Mouse (Mus musculus) telencephalon, adult 2 months (tissue): Measurements from ENCODE around the gene Hoxb1.

Experiments
- DNase-seq: peaks from one replicate; pipeline ENCODE4 v3.0.0-alpha.2; 2011; ENCODE audit warnings: low read depth, low spot score

The Hoxb1 gene

DNA sequence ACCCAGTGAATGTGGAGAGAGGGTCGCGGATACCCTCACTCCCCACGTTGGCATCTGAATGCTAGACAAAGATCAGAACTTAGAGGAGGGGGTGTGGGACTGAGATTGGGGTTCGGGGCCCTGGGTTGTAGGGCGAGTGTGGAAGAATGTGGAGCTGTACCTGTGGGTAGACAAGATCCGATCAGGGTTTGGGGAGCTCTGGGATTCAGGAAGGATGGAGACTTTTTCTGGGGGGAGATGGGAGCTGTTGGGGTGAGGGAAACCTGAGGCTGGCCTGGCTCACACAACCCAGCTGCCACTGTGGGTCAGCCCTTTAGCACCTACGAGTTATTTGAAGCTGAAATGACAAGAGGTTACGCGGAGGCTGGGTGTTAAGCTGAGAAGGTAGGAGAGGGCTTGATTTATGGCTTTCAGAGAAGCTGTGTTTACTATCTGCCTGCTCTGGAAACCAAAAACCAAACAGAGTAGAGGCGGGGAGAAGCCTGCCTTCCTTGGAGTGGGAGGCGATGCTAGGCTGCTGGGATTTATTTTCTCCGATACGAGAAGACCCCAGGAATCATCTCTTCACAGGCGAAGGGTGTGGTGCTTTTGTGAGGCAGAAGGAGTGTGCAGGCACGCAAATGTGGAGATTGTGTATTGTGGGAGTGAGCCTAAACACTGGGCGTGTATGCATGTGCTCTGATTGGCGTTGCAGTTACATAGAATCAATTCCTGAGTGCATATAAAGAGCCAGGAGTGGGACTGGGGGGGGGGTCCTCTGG lies 32.1 kb upstream of the Hoxb1 start:
- no peak for DNase-seq

DNA sequence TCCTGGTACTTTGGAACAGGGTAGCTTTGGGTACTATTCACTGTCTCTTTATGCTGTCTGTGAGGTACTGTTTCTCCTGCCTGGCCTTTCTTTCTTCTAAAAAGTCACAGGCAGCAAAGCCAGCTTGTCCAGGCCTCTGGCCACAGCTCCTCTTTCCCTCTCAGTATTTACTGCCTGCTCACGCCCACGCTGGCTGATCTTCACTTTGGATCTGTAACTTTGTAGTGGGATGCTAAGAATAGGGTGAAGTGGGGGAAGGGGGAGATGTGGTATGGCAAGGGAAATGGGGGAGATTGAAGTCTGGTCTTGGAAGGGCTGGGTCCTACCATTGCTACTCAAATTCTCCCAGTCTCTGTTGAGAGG lies 31.6 kb upstream of the Hoxb1 start:
- DNase-seq, result no peak

GRCm38 (mm10) chr11:96334998-96335397 lies 30.6 kb upstream of the Hoxb1 start:
- no peak for DNase-seq

DNA sequence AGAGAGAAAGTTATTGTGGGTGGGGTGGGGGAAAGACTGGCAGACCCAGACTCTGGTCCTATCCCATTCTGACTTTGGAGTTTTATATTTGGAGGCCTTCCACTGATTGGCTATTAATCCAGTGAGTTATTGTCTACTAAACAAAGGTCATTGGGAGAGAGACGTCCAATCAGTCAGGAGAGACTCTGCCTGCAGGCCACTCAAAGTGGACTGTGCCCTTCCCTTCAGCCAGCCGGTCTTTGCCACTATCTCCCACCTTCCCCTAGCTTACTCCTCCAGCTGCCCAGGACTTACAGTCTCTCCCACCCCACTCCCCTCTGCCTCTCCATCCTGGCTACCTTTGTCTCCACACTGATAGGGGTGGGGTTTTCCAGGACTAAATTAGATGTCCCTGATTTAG lies 29.0 kb upstream of the Hoxb1 start:
- no peak for DNase-seq

DNA sequence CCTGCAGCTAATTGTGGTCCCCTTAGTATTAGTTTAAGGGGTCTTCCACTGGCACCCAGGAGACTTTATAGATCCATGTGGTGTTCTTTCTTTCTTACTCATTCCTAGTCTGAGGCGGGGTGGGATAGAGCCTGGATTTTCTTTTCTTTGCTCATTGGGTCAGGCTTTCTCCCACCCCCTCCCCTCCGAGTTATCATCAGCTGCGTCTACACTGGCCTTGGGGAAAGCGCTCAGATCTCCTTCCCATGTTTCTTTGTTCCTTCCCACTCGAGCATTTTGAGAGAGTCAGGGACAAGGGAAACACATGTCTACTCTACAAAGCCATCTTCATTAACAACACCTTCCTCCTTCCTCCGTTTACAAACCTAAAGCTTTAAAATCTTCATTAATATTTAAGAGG lies 28.5 kb upstream of the Hoxb1 start:
- no peak for DNase-seq

DNA sequence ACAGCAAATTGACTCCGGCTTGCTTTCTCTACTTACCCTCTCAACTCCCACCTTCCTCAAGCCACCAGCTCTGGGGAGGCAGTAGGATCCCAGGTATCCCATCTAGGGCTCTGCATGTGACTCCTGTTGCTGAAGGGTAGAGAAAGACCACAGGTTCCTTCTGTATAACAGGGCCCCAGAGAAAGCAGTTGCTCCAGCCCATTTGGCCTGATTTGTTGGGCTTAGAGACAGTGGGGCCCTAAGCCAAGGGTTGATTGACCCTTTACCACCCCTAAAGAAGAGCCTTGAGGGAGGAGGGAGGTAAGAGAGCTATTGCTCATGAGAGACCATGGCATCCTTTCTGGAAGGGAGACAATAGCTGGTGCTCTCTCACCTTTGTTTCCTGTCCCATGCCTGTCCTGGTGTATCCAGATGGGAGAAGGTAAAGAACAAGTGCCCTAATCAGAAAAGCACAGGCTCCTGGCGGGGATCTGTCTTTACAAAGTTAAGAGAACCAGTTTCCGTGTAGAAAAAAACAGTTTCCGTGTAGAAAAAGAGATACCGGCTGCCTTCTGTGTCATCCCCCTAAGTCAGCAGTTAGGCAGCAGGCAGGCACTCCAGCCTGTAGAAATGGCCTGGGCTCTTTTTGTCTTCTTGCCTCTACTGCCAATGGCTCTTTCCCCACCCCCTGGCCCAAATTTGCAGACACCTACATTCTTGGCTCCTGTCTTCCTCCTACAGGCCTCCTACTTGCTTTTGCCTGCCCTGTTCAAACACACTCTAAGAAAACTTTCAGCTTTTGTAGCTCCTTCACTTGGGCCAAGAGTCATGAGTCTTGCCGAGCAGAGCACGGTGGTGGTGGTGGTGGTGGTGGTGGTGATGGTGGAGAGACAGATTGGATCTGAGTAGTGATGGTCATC lies 26.3 kb upstream of the Hoxb1 start:
- DNase-seq, result no peak

GRCm38 (mm10) chr11:96340698-96341365 lies 24.7 kb upstream of the Hoxb1 start:
- no peak for DNase-seq

DNA sequence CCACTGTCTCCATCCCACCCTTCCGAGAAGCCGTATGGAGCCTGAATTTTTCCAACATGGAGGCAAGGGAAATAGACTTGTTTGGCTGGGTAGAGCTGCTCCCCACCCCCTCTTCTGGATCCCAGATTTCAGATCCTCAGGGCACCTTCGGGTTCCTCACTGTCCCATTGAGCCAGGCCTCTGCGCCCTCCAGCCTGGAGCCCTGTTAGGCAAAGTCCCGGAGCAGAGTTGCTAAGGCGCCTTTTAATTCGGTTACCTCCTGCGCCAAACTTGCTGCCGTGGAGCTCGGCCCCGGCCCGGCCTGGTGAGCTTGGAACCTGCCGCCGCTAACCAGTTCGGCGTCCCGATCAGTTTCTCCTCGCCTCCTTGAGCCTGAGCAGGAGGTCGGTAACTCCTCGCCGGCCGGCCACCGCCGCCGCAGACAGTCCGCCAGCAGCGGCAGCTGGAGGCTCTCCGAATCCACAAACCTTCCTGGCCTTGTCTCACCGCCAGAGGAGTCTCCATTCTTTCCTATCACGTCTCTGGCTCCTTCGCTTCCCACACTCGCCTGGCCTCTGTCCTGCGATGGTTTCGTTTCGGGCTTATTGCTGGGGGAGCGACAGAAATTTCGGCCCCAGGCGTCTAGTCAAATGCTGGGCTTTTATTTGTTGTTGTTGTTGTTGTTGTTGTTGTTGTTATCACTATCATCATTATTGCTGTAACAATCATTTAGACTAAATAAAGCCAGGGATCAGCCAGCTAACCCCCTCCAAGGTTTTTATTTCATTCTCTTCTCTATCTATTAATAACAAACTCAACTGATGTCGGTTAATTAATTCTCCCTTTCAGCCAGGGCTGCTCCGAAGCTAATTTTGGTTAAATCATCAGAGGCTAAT lies 23.6 kb upstream of the Hoxb1 start:
- DNase-seq, result no peak

DNA sequence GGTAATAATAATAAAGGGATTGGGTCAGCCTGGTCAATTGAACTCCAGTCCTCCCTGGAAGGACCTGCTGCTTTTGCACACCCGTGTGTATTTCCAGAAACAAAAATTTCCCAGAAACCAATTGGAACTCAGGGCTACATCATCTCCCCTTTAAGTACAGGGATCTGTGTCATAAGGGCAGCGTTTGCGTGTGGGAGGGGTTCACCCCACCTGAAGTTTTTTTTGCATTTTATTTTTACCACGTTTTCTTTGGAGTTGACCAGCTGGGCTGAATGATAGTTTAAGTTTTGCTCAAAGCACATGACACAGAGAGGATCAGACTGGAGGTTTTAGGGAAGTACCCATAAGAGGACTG lies 23.0 kb upstream of the Hoxb1 start:
- DNase-seq, result no peak

- DNase-seq, result no peak
Measured at GRCm38 (mm10) chr11:96343206-96343745, 22.3 kb upstream of the Hoxb1 start.

- no peak for DNase-seq
Measured at GRCm38 (mm10) chr11:96344061-96344877, 21.3 kb upstream of the Hoxb1 start.

- no peak for DNase-seq
Measured at GRCm38 (mm10) chr11:96344878-96345159, 20.7 kb upstream of the Hoxb1 start.

DNA sequence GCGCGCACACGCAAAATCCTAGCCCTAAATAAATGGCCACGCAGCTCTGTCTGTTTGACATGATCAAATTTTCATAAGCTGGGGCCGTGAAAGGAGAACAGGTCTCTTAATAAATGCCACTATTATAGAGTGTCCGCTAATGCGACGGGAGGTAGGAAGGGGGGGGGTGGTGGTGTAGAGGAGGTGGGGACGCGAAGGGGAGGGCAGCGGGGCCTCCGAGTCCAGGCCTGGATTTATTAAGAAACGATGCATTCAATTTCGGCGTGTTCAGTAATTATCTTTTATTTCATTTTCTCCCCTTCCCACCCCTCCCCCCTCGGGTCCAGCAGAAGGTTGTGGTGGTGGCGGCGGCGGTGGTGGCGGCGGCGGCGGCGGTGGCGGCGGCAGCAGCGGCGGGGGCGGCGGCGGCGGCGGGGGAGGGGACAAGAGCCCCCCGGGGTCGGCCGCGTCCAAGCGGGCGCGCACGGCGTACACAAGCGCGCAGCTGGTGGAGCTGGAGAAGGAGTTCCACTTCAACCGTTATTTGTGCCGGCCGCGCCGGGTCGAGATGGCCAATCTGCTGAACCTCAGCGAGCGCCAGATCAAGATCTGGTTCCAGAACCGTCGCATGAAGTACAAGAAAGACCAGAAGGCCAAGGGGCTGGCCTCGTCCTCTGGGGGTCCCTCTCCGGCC lies 20.2 kb upstream of the Hoxb1 start:
- DNase-seq, result no peak

DNA sequence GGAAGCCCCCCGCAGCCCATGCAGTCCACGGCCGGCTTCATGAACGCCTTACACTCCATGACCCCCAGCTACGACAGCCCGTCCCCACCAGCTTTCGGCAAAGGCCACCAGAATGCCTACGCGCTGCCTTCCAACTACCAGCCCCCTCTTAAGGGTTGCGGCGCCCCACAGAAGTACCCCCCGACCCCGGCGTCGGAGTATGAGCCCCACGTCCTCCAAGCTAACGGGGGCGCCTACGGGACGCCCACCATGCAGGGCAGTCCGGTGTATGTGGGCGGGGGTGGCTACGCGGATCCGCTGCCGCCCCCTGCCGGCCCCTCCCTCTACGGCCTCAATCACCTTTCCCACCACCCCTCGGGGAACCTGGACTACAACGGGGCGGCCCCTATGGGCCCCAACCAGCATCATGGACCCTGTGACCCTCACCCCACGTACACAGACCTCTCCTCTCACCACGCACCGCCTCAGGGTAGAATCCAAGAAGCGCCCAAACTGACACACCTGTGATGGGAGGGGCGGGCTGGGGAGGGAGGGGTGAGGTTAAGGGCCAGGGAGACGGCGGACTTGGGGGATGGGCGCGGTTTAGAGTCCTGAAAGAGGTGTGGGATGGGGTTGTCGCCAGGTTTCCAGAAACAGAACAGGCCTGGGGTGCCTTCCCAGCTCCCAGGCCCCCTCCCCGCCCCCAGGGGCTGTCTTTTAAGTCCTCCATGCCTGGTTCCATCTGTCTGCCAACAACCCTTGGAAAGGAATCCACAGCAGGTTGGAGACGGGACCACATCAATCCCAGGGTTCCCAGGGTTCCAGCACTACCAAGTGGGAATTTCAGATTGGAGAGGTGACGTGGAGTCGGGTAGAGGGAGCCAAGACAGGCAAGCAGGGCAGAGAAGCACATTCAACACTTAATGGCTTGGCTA lies 19.4 kb upstream of the Hoxb1 start:
- DNase-seq, result no peak

DNA sequence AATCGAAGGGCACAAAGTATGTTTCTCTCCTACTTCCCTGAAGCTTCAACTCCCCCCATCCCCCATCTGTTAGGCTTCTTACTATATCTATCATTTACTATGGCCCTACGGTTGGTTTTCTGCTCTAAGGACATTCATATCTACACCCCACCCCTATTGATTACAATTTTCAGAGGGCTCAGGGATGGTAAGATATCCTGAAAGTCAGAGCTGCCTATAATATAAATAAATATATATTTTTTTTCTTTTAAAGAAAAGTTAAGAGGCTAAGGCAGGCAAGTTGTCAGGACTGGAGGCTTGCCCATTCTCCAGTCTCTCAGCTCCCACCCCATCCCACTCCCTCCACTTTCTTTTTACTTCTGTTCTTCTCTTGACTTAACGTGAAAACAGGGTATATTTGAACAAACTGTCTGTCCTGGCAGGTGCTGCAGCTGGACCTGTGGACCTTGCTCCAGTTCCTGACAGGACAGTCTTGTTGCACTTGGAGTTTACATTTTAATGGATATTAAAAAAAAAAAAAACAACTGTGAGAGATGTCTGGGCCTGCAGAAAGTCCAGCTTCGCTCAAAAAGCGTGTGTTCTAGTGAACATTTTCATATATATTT lies 18.5 kb upstream of the Hoxb1 start:
- DNase-seq, result no peak

DNA sequence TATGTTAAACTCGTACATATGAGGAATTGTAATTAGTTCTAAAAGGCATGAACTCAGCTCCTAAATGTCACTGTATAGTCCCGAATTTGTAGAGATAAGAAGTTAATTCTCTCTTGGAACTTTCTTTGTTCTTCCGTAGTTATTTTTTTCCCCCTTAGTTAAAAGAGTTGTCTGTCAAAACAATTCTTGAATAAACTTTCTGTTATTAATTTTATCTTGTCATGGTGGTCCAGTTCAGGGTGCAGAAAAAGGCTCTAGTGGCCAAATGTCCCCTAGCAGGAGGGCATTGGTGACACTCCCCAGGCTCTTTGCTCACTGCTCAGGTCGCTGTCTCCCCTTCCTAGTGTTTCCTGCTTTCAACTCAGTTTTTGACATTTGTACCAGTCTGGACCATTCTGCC lies 17.8 kb upstream of the Hoxb1 start:
- no peak for DNase-seq

DNA sequence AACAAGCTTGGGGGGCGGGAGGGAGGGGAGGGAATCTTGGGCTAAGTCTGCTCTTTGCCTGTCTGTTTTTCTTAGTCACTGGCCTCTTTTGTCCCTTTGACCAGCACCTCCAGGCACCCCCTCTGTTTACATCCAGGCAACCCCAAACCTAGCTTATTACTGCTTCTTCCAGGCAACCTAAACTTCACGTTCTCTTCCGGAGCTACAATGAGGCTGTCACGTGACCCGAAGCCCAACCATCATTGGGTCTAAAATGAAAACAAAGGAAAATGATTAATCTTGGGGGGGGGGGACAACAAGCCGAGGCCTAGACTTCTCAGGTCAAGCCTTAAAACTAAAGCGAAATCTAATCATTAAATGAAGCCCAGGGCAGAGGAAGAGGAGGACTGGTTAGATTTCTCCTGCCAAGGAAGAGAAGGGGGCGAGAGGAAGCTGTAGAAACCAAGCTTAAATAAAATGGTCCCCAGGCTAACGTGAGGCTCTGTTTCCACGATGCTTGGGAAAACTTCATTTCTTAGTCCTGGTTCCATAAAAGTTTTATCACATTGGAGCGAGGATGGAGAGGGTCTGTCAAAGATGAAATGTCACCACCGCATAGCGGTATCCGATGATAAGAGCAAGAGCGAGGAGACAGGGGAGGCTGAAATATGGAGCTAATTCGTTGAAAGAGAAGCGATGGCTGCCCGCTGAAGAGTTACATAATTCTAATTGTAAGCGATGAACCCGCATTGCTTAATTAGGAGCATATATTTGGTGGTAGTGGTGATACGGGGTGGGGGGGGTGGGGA lies 17.2 kb upstream of the Hoxb1 start:
- DNase-seq, result no peak

DNA sequence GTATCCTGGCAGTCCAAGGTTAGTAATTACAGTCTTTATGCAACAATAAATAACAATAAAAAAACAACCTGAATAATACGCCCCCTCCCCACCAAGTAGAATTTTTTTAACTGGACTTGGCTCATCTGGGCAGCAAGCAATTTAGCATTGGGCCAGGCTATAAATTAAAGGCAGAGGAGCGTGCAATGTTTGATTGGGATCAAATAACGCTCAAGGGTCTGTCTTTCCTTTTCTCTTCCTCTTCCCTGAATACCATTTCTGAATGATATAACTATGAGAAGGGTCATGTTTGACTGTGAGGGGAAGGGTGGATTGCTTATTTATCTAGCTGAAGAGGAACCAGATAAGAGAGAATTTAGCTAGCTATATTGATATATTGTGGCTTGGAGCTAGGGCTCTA lies 16.6 kb upstream of the Hoxb1 start:
- no peak for DNase-seq
